Mouse (Mus musculus): ENCODE measurements at regions not wholly inside any gene's neighbourhood (a gene's known extent, or its start where the extent isn't known, plus 50 kb on each side); places are given as distances from the start of the nearest gene placed in this dataset.

DNA sequence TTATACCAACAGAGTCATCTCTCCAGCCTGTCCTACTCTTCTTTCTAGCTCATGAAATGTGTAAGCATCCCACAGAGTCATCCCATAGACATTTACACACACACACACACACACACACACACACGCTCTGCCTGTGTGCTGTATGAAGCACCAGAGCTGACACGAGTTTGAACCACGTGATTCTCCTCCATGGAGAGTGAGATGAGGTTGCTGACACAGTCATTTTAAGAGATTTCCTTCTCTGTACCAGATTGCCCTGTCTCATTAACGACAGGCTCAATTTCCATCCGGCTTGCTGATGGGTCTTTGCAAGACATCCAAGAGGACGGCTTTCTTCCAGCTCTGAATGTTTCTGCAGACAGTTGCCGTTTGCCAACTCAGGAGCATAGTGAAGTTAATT lies 190.0 kb downstream of the Clic5 start:
- TF ChIP-seq CTCF (IDR thresholded peaks at IDR 0.05; ENCODE audit: control insufficient read depth, insufficient read depth, insufficient read length) (no peak), MYOD1 (IDR thresholded peaks at IDR 0.05; ENCODE audit: control insufficient read depth, insufficient read length, low read depth) (no peak), USF1 (IDR thresholded peaks at IDR 0.05; ENCODE audit: low read depth) (no peak), MAX (IDR thresholded peaks at IDR 0.05) (no peak)
